Mouse (Mus musculus) kidney, embryonic 15.5 days (tissue): ENCODE data around the gene Fig4. TPM values are rescaled to one million over a fixed set of nuclear protein-coding genes. Genes with fewer than 3 reads are reported as not detected.

Experiments used
- ATAC-seq: fragments of 200-750 bp; cut with Nextera tagmentation; replicated peaks from 2 replicates; pipeline ENCODE4 v1.8.0; 2017; ENCODE audit warnings: moderate TSS enrichment; ENCODE audit not compliant: low FRiP score
- H3K27ac ChIP-seq: fragments of 300-500 bp; sonication (generic); 2 replicates; pipeline ENCODE4 v1.5.1; 2015; ENCODE audit warnings: mild to moderate bottlenecking, inconsistent platforms
- H3K27me3 ChIP-seq: fragments of 300-500 bp; sonication (generic); 2 replicates; pipeline ENCODE4 v1.6.1; 2015; ENCODE audit warnings: inconsistent platforms
- H3K36me3 ChIP-seq: fragments of 300-500 bp; sonication (generic); 2 replicates; pipeline ENCODE4 v1.6.1; 2015; ENCODE audit warnings: inconsistent platforms
- H3K4me1 ChIP-seq: fragments of 300-500 bp; sonication (generic); 2 replicates; pipeline ENCODE4 v1.6.1; 2015; ENCODE audit warnings: inconsistent platforms
- H3K4me2 ChIP-seq: fragments of 300-500 bp; sonication (generic); 2 replicates; pipeline ENCODE4 v1.6.1; 2015; ENCODE audit warnings: moderate library complexity, mild to moderate bottlenecking, inconsistent platforms
- H3K4me3 ChIP-seq: fragments of 300-500 bp; sonication (generic); replicated peaks from 2 replicates; pipeline ENCODE4 v1.5.1; 2015; ENCODE audit warnings: mild to moderate bottlenecking, inconsistent platforms
- H3K9ac ChIP-seq: fragments of 300-500 bp; sonication (generic); 2 replicates; pipeline ENCODE4 v1.6.1; 2015; ENCODE audit warnings: mild to moderate bottlenecking, inconsistent platforms
- H3K9me3 ChIP-seq: fragments of 300-500 bp; sonication (generic); replicated peaks from 2 replicates; pipeline ENCODE4 v1.6.1; 2016; ENCODE audit warnings: inconsistent platforms
- WGBS: fragments of 180-500 bp; shearing (Covaris S2); methylation state at CpG from one replicate; pipeline ENCODE4 v1.1.7; 2015; ENCODE audit warnings: mixed read lengths; 5-methylcytosine and 5-hydroxymethylcytosine counted together
- polyA plus RNA-seq: library from polyadenylated mRNA; unstranded; fragments of >200 nt; fragmentation: Nextera tagmentation; extraction: Ambion mirVana; gene quantifications from 2 replicates; pipeline ENCODE4 v1.2.1, GENCODE M21; 2015

Fig4 gene
- polyA plus RNA-seq, 1 experiment from 2014 or later, result 17.5 TPM

DNA sequence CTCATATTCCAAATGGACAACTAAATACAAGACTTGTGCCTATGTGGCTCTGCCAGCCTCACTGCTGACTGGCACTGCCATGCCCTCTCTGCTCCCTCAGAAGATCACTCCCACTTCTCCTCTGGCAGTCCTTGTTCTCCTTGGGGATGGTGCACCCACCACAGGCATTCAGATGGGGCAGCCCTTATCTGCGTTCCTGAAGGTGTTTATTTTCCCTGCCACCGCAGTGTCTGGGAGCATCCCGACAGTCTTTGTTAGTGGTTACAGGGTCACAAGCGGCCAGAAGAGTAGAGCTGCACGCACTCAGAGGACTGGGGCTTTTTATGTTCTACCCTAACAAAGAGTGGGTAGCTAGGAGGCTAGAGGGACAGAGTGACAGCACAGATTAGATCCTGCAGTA lies 98.9 kb downstream of the Fig4 start:
- Histone ChIP-seq H3K9me3 (no peaks in the 10 kb centered on the region), H3K27me3 (no peaks in the 10 kb centered on the region), H3K36me3 (no peaks in the 10 kb centered on the region), H3K9ac (no peak overlapping the region), H3K27ac (no peak overlapping the region), H3K4me1 (no peaks in the 10 kb centered on the region), H3K4me2 (no peak overlapping the region), H3K4me3 (no peak overlapping the region)
- ATAC-seq, result no peak
- 53% methylated on average over 5 of the region's 5 CpGs for WGBS

DNA sequence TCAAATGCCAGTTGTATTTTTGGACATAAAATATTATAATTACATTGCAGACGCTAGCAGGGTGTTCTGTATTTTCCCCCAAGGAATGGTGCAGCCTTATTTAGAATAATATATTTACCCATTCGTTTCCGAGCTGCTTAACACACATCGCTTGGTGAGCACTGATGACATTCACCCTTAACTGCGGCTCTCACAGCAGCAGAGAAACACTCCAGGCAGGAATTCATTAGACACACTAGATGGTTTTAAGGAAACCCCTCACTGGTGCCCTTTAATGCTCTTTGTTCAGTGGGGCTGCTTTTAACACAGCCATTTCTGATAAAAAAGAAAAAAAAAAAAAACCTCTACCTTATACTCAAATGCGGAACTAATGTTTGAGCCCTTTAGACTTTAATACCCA lies 104.3 kb downstream of the Fig4 start:
- Histone ChIP-seq H3K27ac (no peak overlapping the region), H3K36me3 (no peaks in the 10 kb centered on the region), H3K27me3 (no peaks in the 10 kb centered on the region), H3K4me1 (no peaks in the 10 kb centered on the region), H3K9me3 (no peaks in the 10 kb centered on the region), H3K4me3 (no peak overlapping the region), H3K9ac (no peak overlapping the region), H3K4me2 (no peak overlapping the region)
- ATAC-seq, result no peak
- WGBS, result 68% methylated on average over 6 of the region's 6 CpGs

DNA sequence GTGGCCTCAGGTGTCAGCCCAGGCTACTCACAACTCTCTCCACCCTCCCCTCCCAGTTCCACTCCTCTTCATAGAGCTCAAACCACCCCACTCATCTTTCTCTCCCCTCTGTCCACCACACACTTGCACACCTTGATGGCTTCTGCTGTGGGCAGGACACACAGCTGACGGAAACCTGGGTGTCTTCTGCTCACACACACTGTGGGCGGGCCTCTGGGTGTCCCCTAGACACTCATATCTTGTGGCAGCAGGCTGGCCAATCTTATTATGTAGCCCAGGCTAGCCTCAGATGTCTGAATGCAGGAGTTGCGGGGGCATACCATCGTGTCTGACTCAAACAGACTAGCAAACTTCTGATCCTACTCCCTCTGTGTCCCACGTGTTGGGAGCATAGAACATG lies 105.3 kb downstream of the Fig4 start:
- Histone ChIP-seq H3K4me3 (no peak overlapping the region), H3K27me3 (no peaks in the 10 kb centered on the region), H3K36me3 (no peaks in the 10 kb centered on the region), H3K4me2 (no peak overlapping the region), H3K4me1 (no peaks in the 10 kb centered on the region), H3K9me3 (no peaks in the 10 kb centered on the region), H3K27ac (no peak overlapping the region), H3K9ac (no peak overlapping the region)
- 93% methylated on average over 5 of the region's 5 CpGs for WGBS
- ATAC-seq, result no peak; the same call in 1 of the 2 replicates

DNA sequence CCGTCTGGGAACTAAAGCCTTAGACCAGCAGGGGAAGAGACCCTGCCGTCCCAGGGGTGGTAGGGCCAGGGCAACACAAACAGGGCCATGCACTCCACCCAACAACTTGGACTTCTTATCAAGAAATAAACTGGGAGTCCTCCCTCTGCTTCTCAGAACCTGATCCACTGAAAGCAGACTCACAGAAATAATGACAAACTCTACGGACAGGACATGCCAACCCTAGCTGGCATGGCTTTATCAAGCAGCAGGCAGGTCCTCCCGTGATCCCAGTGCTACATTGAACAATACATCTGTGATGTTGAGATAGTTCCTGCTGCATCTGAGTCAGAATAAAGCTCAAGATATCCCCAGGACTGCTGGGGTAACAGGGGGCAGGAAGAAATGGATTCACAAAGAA lies 106.8 kb downstream of the Fig4 start:
- Histone ChIP-seq H3K4me3 (no peak overlapping the region), H3K4me1 (no peaks in the 10 kb centered on the region), H3K27ac (no peak overlapping the region), H3K36me3 (no peaks in the 10 kb centered on the region), H3K27me3 (no peaks in the 10 kb centered on the region), H3K4me2 (no peak overlapping the region), H3K9ac (no peak overlapping the region), H3K9me3 (no peaks in the 10 kb centered on the region)
- ATAC-seq, result no peak
- WGBS, result 87% methylated on average over 4 of the region's 4 CpGs

DNA sequence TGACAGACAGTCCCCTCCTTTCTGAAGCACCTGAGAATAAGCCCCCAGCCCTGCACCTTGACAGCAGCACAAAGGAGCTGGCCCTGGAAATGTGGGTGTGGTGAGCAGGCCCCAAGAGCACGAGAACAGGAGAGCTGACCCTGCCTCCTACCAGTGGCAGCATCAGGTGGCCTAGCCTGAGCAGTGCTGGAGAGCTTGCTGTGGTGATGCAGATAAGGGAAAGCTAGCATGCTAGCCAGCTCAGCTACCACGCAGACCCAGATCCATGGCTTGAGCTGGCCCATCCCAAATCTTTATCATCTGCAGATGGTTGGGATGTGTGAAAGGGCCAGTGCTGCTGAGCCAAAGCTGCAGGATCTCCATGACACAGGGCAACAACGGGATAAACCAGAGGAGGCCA lies 113.7 kb downstream of the Fig4 start:
- Histone ChIP-seq H3K27me3 (no peaks in the 10 kb centered on the region), H3K9ac (no peak overlapping the region), H3K9me3 (no peaks in the 10 kb centered on the region), H3K4me1 (no peaks in the 10 kb centered on the region), H3K4me2 (no peak overlapping the region), H3K4me3 (no peak overlapping the region), H3K27ac (no peak overlapping the region), H3K36me3 (peaks cover 4% of the 10 kb centered on the region; the same call in 1 of the 2 replicates)
- 82% methylated on average over 3 of the region's 3 CpGs for WGBS
- no peak for ATAC-seq

DNA sequence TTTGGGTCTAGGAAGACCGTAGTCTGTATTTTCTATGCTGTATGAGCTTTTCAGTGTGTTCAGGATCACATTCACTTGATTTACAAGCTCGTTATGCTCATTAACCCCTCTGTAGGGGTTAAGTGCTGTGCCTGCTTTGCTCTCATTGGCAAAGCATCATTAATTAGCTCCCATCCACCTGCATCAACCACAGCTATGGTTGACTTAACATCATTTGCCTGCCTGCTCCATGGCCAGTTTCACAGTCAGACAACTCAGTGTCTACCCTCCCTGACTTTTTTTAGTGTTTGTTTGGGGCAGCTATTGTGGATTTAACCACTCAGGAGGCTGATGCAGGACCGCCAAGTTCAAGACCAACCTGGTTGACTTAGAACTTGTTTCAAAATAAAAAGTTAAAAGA lies 119.1 kb downstream of the Fig4 start:
- Histone ChIP-seq H3K27me3 (no peaks in the 10 kb centered on the region), H3K4me1 (peaks cover 7% of the 10 kb centered on the region; the same call in 1 of the 2 replicates), H3K4me2 (no peak overlapping the region), H3K36me3 (peaks cover 4% of the 10 kb centered on the region; the same call in 1 of the 2 replicates), H3K9ac (no peak overlapping the region), H3K4me3 (no peak overlapping the region), H3K27ac (no peak overlapping the region), H3K9me3 (no peaks in the 10 kb centered on the region)
- 58% methylated on average over 3 of the region's 3 CpGs for WGBS
- ATAC-seq, result 0 out of 2 replicates have a peak, but pooled peaks have one; percentile 62

DNA sequence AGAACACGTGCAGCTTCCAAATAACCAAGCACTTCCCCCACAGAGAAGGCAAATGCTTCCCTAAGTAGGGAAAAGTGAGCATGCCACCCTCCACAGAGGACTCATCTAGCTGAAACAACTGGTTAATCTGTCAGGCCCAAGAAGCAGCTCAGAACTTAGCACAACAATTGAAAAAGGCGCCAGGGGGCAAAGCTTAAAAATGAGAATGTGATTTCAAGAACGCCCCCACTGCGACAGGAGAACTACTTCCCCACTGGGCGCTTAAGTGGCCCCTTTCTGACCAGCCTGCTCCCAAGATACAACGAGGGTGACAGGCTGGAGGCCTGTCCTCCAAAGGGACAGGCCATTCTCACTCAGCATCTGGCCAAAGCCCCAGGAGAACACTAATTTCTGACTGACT lies 120.4 kb downstream of the Fig4 start:
- Histone ChIP-seq H3K36me3 (no peaks in the 10 kb centered on the region), H3K27me3 (no peaks in the 10 kb centered on the region), H3K9ac (no peak overlapping the region), H3K27ac (no peak overlapping the region), H3K4me1 (peaks cover 7% of the 10 kb centered on the region; the same call in 1 of the 2 replicates), H3K9me3 (no peaks in the 10 kb centered on the region), H3K4me2 (no peak overlapping the region), H3K4me3 (no peak overlapping the region)
- 25% methylated on average over 6 of the region's 6 CpGs for WGBS
- ATAC-seq, result no peak

DNA sequence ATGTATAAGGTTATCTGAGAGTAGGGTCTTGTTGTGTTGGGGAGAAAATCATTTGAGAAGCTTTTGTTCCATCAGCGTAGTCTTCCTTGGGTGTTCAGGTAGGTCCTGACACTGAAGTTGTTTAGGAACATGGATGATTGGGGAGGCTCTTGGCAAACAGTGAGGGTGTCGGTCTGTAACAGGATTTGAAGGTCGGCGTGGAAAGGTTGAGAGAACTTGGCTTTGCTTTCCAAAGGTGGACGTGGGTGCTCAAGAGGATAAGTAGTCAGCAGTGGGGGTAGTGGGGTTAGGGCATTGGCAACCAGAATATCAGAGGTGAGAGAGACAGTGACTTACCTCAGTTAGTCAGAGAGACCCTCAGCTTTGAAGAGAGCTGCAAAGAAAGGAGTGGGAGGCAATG lies 136.9 kb downstream of the Fig4 start:
- Histone ChIP-seq H3K4me2 (no peak overlapping the region), H3K4me3 (no peak overlapping the region), H3K9me3 (no peaks in the 10 kb centered on the region), H3K4me1 (no peaks in the 10 kb centered on the region), H3K9ac (no peak overlapping the region), H3K36me3 (no peaks in the 10 kb centered on the region), H3K27ac (no peak overlapping the region), H3K27me3 (no peaks in the 10 kb centered on the region)
- ATAC-seq, result no peak
- 88% methylated on average over 5 of the region's 5 CpGs for WGBS

DNA sequence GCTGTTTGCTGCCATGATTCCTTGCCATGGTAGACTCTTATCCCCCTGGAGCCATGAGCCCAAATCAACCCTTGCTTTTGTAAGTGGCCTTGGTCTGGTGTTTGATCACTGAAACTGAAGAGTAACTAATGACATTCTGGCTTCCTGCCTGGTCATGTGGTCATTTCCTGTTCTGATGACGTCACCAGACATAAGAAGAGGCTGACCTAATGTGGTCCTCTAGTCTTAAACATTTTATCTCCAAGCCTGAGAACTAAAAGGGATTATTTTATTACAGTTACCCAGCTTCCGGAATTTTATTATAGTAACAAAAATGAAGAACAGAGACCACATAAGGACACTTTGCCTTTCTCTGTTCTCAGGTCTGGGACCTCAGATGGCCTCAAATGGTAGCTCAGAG lies 140.0 kb downstream of the Fig4 start:
- whole genome bisulfite sequencing, result 71% methylated on average over 2 of the region's 2 CpGs
- H3K9me3 ChIP-seq, result no peaks in the 10 kb centered on the region
- H3K4me2 ChIP-seq, result no peak overlapping the region
- H3K27ac ChIP-seq, result no peak overlapping the region
- H3K9ac ChIP-seq, result no peak overlapping the region
- H3K4me1 ChIP-seq, result no peaks in the 10 kb centered on the region
- no peaks in the 10 kb centered on the region for H3K36me3 ChIP-seq
- no peak overlapping the region for H3K4me3 ChIP-seq
- no peaks in the 10 kb centered on the region for H3K27me3 ChIP-seq
- ATAC-seq, result no peak

DNA sequence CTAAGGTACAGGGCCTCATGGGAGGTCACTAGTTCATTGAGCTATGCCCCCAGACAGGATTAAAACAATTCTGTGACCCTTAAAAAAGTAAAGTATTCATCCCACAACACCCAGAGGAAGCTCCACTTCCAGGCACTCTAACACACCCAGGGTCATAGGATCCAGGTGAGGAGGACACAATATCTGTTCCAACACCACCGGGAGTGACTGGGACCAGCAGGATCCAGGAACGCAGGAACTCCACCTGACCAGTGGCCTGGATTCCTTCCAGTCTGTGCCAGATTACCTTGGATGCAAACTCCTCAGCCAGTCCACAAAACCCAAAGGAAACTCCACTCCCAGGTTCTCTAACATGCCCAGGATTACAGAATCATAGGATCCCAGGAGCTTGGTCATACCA lies 145.8 kb downstream of the Fig4 start:
- Histone ChIP-seq H3K27me3 (no peaks in the 10 kb centered on the region), H3K4me1 (no peaks in the 10 kb centered on the region), H3K36me3 (no peaks in the 10 kb centered on the region), H3K9ac (no peak overlapping the region), H3K9me3 (no peaks in the 10 kb centered on the region), H3K27ac (no peak overlapping the region), H3K4me2 (no peak overlapping the region), H3K4me3 (no peak overlapping the region)
- WGBS, result 89% methylated on average over 2 of the region's 2 CpGs
- ATAC-seq, result no peak

DNA sequence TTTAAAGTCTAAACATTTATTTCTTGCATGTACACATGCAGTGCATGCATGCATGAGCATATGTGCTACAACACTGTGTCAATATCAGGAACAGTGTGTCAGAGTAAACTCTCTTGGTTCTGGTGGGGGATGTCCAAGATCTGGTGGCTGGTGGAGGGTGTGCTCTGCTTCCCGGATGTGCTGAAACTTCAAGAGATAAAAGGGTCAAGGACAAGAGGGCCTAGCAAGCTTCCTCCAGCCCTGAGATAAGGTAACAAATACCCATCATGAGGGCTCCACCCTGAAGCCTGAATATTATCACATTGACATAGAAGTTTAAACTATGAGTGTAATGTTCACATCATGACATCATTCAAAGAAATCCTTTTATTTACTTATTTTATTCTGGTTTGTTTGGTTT lies 146.4 kb downstream of the Fig4 start:
- no peaks in the 10 kb centered on the region for H3K27me3 ChIP-seq
- no peaks in the 10 kb centered on the region for H3K9me3 ChIP-seq
- no peaks in the 10 kb centered on the region for H3K36me3 ChIP-seq
- ATAC-seq, result no peak
- H3K4me2 ChIP-seq, result no peak overlapping the region
- H3K9ac ChIP-seq, result no peak overlapping the region
- no peak overlapping the region for H3K27ac ChIP-seq
- H3K4me1 ChIP-seq, result no peaks in the 10 kb centered on the region
- WGBS, result 79% methylated on average over 1 of the region's 1 CpGs
- H3K4me3 ChIP-seq, result no peak overlapping the region

DNA sequence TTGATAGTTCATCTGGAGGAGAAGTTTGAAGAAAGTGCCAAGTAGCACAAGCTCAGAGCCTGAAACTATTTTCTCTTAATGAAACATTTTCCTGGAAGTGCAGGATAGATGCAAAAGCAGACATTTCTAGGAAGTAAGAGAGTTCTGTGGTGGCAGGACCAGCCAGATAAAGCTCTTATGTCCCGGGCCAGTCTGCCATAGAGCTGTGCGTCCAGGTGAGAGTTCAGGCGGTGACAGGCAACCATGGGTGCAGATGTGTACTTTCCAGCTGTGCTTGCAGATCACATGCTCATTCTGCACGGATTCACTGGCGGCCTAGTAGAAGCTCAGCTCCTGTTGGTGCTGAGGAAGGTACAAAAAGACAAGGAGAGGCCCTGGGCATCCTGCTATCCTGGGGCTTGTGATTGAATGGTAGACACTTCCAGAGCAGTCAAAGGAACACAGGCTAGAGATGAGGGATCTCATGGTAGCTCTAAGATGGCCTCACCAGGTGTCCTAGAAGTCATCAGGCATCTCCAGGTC lies 149.8 kb downstream of the Fig4 start:
- Histone ChIP-seq H3K27ac (no peak overlapping the region), H3K4me3 (no peak overlapping the region), H3K27me3 (no peaks in the 10 kb centered on the region), H3K9ac (no peak overlapping the region), H3K4me1 (peaks cover 3% of the 10 kb centered on the region; the same call in 1 of the 2 replicates), H3K4me2 (no peak overlapping the region), H3K9me3 (no peaks in the 10 kb centered on the region), H3K36me3 (no peaks in the 10 kb centered on the region)
- ATAC-seq, result no peak
- WGBS, result 86% methylated on average over 5 of the region's 5 CpGs

DNA sequence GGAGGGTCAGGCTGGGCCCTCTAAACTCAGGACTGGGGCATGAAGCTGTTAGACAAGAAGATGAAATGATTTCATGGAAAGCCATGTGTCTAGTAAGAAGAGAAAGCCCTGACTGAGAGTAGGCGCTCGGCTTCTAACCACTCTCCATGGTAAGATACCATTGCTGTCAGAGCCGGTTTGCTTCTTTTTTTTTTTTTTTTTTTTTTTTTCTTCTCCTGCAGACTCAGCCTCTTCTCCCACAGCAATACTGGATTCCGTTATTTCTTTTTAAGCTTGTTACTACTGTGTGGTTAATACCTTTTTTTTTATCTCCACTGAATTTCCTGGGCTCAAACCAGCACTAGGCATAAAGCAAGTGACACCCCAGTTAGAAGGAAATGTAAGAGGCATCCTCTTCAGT lies 151.2 kb downstream of the Fig4 start:
- 86% methylated on average over 3 of the region's 4 CpGs for WGBS

More for the DNA sequence above, 151.2 kb downstream of the Fig4 start:
- Histone ChIP-seq H3K4me1 (peaks cover 3% of the 10 kb centered on the region; the same call in 1 of the 2 replicates), H3K4me3 (no peak overlapping the region), H3K36me3 (no peaks in the 10 kb centered on the region), H3K9me3 (no peaks in the 10 kb centered on the region), H3K9ac (no peak overlapping the region), H3K4me2 (no peak overlapping the region), H3K27ac (no peak overlapping the region), H3K27me3 (no peaks in the 10 kb centered on the region)
- ATAC-seq, result no peak
